ENCODE assay signal across 8 mouse cellular contexts in genomic region chr7:120677001-120677643, GRCm38 (mm10). TPM values are rescaled to one million over a fixed set of nuclear protein-coding genes. Genes with fewer than 3 reads are reported as not detected.
DNase-seq lines count a peak whose midpoint lies in the region; ATAC-seq and TF ChIP-seq lines count a peak whose summit lies in the region.

Mosmo (plus strand) TSS chr7:120677618.

- ATAC-seq in forebrain, embryonic 13.5 days = peak; percentile 98
- ATAC-seq in heart, postnatal 0 days (ENCODE audit: insufficient read depth, low read depth) = peak; percentile 94
- ATAC-seq in liver, embryonic 16.5 days (ENCODE audit: low read depth) = peak; percentile 93
- peak; percentile 98 for ATAC-seq in neural tube, embryonic 13.5 days (ENCODE audit: low read depth)

- H3K4me2 ChIP-seq in forebrain, embryonic 13.5 days = peak within 1 kb of the TSS; percentile 91
- H3K4me2 ChIP-seq in heart, postnatal 0 days (ENCODE audit: low read depth, low read length) = peak within 1 kb of the TSS; percentile 69
- peak within 1 kb of the TSS; percentile 91 for H3K4me2 ChIP-seq in liver, embryonic 16.5 days (ENCODE audit: low read depth, low read length)
- peak within 1 kb of the TSS; percentile 72 for H3K4me2 ChIP-seq in neural tube, embryonic 13.5 days

- H3K27ac ChIP-seq in forebrain, embryonic 13.5 days = peak within 1 kb of the TSS; percentile 78
- peak within 1 kb of the TSS; percentile 88 for H3K27ac ChIP-seq in heart, postnatal 0 days (ENCODE audit: low read depth)
- H3K27ac ChIP-seq in liver, embryonic 16.5 days (ENCODE audit: low read length) = peak within 1 kb of the TSS; percentile 77
- H3K27ac ChIP-seq in neural tube, embryonic 13.5 days (replicated peaks) = peak within 1 kb of the TSS; percentile 88

- 0 out of 2 replicates have a peak, but pooled peaks cover 3% of the 10 kb centered on the region for H3K36me3 ChIP-seq in E14TG2a.4 (ENCODE audit: insufficient read depth, low read length)
- no peaks in the 10 kb centered on the region for H3K36me3 ChIP-seq in forebrain, embryonic 13.5 days (ENCODE audit: poor library complexity, severe bottlenecking)
- no peaks in the 10 kb centered on the region for H3K36me3 ChIP-seq in heart, postnatal 0 days (replicated peaks; ENCODE audit: control insufficient read depth, insufficient read depth, low read length)
- H3K36me3 ChIP-seq in liver, embryonic 16.5 days (ENCODE audit: control insufficient read depth, insufficient read depth) = no peaks in the 10 kb centered on the region
- no peaks in the 10 kb centered on the region for H3K36me3 ChIP-seq in neural tube, embryonic 13.5 days

- peak; percentile 19; the same call in 1 of the 2 replicates for TF ChIP-seq EP300 in heart, postnatal 0 days (IDR thresholded peaks at IDR 0.05; ENCODE audit: low read depth)

- no peaks in the 10 kb centered on the region for H3K27me3 ChIP-seq in E14TG2a.4 (ENCODE audit: insufficient read depth, low read length)
- H3K27me3 ChIP-seq in forebrain, embryonic 13.5 days = no peaks in the 10 kb centered on the region
- H3K27me3 ChIP-seq in heart, postnatal 0 days (ENCODE audit: control insufficient read depth, insufficient read depth, low read length) = no peaks in the 10 kb centered on the region
- H3K27me3 ChIP-seq in liver, embryonic 16.5 days (ENCODE audit: control insufficient read depth, insufficient read depth, low read depth, low read length) = no peaks in the 10 kb centered on the region
- H3K27me3 ChIP-seq in neural tube, embryonic 13.5 days = no peaks in the 10 kb centered on the region

- no peak for TF ChIP-seq CTCF in E14TG2a.4 (conservative IDR thresholded peaks at IDR 0.05; ENCODE audit: low read length)
- no peak for TF ChIP-seq CTCF in heart, postnatal 0 days (IDR thresholded peaks at IDR 0.05; ENCODE audit: low read depth)

- H3K9ac ChIP-seq in forebrain, embryonic 13.5 days = peak within 1 kb of the TSS; percentile 92
- peak within 1 kb of the TSS; percentile 90 for H3K9ac ChIP-seq in heart, postnatal 0 days (replicated peaks; ENCODE audit: low read depth, low read length)
- H3K9ac ChIP-seq in liver, embryonic 16.5 days (ENCODE audit: low read depth, low read length) = peak within 1 kb of the TSS; percentile 83
- H3K9ac ChIP-seq in neural tube, embryonic 13.5 days = peak within 1 kb of the TSS; percentile 93

- H3K9me3 ChIP-seq in E14TG2a.4 (ENCODE audit: low read length) = no peaks in the 10 kb centered on the region
- no peaks in the 10 kb centered on the region for H3K9me3 ChIP-seq in forebrain, embryonic 13.5 days (replicated peaks)
- no peaks in the 10 kb centered on the region for H3K9me3 ChIP-seq in heart, postnatal 0 days (replicated peaks; ENCODE audit: control insufficient read depth, low read length)
- H3K9me3 ChIP-seq in liver, embryonic 16.5 days (replicated peaks; ENCODE audit: control insufficient read depth, low read length) = no peaks in the 10 kb centered on the region
- no peaks in the 10 kb centered on the region for H3K9me3 ChIP-seq in neural tube, embryonic 13.5 days

- peaks cover 35% of the 10 kb centered on the region for H3K4me1 ChIP-seq in E14TG2a.4 (replicated peaks; ENCODE audit: low read depth, low read length)
- peaks cover 46% of the 10 kb centered on the region for H3K4me1 ChIP-seq in forebrain, embryonic 13.5 days
- H3K4me1 ChIP-seq in heart, postnatal 0 days (ENCODE audit: control insufficient read depth, insufficient read depth) = peaks cover 42% of the 10 kb centered on the region
- H3K4me1 ChIP-seq in liver, embryonic 16.5 days (ENCODE audit: control insufficient read depth, low read depth, low read length) = peaks cover 43% of the 10 kb centered on the region
- peaks cover 45% of the 10 kb centered on the region for H3K4me1 ChIP-seq in neural tube, embryonic 13.5 days (replicated peaks)

- peak; percentile 62 for DNase-seq in c-Kit-positive CD71-positive TER-119-positive erythroid progenitor cells, embryonic 14.5 days (ENCODE audit: low spot score)
- peak; percentile 73 for DNase-seq in heart, postnatal 0 days (ENCODE audit: low spot score)
- DNase-seq in kidney, postnatal 36 days = peak; percentile 56 to 87
- peak; percentile 87 for DNase-seq in testis, postnatal 10 days (ENCODE audit: low spot score)

- under 1% methylated on average over 27 of the region's 44 CpGs for WGBS in forebrain, embryonic 13.5 days
- under 1% methylated on average over 34 of the region's 44 CpGs for WGBS in heart, postnatal 0 days
- under 1% methylated on average over 26 of the region's 44 CpGs for WGBS in liver, embryonic 16.5 days (ENCODE audit: insufficient replicate concordance)
- under 1% methylated on average over 42 of the region's 44 CpGs for WGBS in neural tube, embryonic 13.5 days

- peak within 1 kb of the TSS; percentile 90 for H3K4me3 ChIP-seq in E14TG2a.4 (replicated peaks; ENCODE audit: low read length)
- peak within 1 kb of the TSS; percentile 94 for H3K4me3 ChIP-seq in forebrain, embryonic 13.5 days
- peak within 1 kb of the TSS; percentile 89 for H3K4me3 ChIP-seq in heart, postnatal 0 days (ENCODE audit: low read depth, low read length)
- peak within 1 kb of the TSS; percentile 88 for H3K4me3 ChIP-seq in liver, embryonic 16.5 days (ENCODE audit: low read depth, low read length)
- peak within 1 kb of the TSS; percentile 86 for H3K4me3 ChIP-seq in neural tube, embryonic 13.5 days

RNA-seq across cellular contexts. Expression of gene Mosmo, which starts in this region (rescaled TPM):
- 14.1 and 16.5 TPM in 2 replicates for polyA plus RNA-seq in forebrain, embryonic 13.5 days (2015; fragmentation: Nextera tagmentation; extraction: Ambion mirVana)
- total RNA-seq in heart, postnatal 0 days (2014; rRNA removed; ENCODE audit: low replicate concordance) = 17.4 and 51.1 TPM in 2 replicates
- 9.9 and 11.7 TPM in 2 replicates for polyA plus RNA-seq in heart, postnatal 0 days (2015; fragmentation: Nextera tagmentation; extraction: Ambion mirVana)
- polyA plus RNA-seq in liver, embryonic 16.5 days (2015; fragmentation: Nextera tagmentation; extraction: Ambion mirVana) = 2.2 and 2.4 TPM in 2 replicates
- polyA plus RNA-seq in neural tube, embryonic 13.5 days (2015; fragmentation: Nextera tagmentation; extraction: Ambion mirVana) = 13.8 and 17.6 TPM in 2 replicates

Comparison
In these comparisons a context has a peak if more than half of its experiments do, and no peak if none do; other contexts are left out.
1. Peak in every context shown above with its lines: DNase-seq, ATAC-seq, H3K4me3 ChIP-seq and H3K27ac ChIP-seq.